Mouse (Mus musculus) stomach, embryonic 16.5 days (tissue): Measurements from ENCODE around the gene Coa6. TPM values are rescaled to one million over a fixed set of nuclear protein-coding genes. Genes with fewer than 3 reads are reported as not detected.
"Not testable (repeated sequence)": the region's sequence is repeated elsewhere in the genome, so short reads cannot be mapped to it uniquely, and the experiment has no call there.

Source experiments
- ATAC-seq: fragments of 200-750 bp; cut with Nextera tagmentation; 2 replicates; pipeline ENCODE4 v1.8.0; 2017; ENCODE audit warnings: moderate number of reproducible peaks, moderate TSS enrichment; ENCODE audit not compliant: insufficient read depth, low FRiP score
- H3K27ac ChIP-seq: fragments of 300-500 bp; sonication (generic); 2 replicates; pipeline ENCODE4 v1.5.1; 2014; ENCODE audit warnings: low read length
- H3K27me3 ChIP-seq: fragments of 300-500 bp; sonication (generic); 2 replicates; pipeline ENCODE4 v1.6.1; 2014; ENCODE audit warnings: low read length, control low read depth, mixed read lengths; ENCODE audit not compliant: control insufficient read depth, insufficient read depth
- H3K36me3 ChIP-seq: fragments of 300-500 bp; sonication (generic); 2 replicates; pipeline ENCODE4 v1.6.1; 2014; ENCODE audit warnings: low read length; ENCODE audit not compliant: control insufficient read depth, insufficient read depth
- H3K4me1 ChIP-seq: fragments of 300-500 bp; sonication (generic); 2 replicates; pipeline ENCODE4 v1.6.1; 2014; ENCODE audit warnings: low read length, control low read depth, mixed read lengths; ENCODE audit not compliant: control insufficient read depth, insufficient read depth
- H3K4me2 ChIP-seq: fragments of 300-500 bp; sonication (generic); 2 replicates; pipeline ENCODE4 v1.6.1; 2014; ENCODE audit warnings: low read depth, low read length, mixed read lengths
- H3K4me3 ChIP-seq: fragments of 300-500 bp; sonication (generic); replicated peaks from 2 replicates; pipeline ENCODE4 v1.5.1; 2014; ENCODE audit warnings: mild to moderate bottlenecking, low read length
- H3K9ac ChIP-seq: fragments of 300-500 bp; sonication (generic); 2 replicates; pipeline ENCODE4 v1.6.1; 2014; ENCODE audit warnings: low read length
- H3K9me3 ChIP-seq: fragments of 300-500 bp; sonication (generic); replicated peaks from 2 replicates; pipeline ENCODE4 v1.6.1; 2016; ENCODE audit warnings: low read length, control low read depth; ENCODE audit not compliant: control insufficient read depth
- WGBS: fragments of 180-500 bp; shearing (Covaris S2); extraction: QIAGEN DNeasy Blood & Tissue Kit; methylation state at CpG from one replicate; pipeline ENCODE4 v1.1.7; 2014; 5-methylcytosine and 5-hydroxymethylcytosine counted together
- polyA plus RNA-seq: library from polyadenylated mRNA; unstranded; fragments of >200 nt; fragmentation: Nextera tagmentation; extraction: Ambion mirVana; gene quantifications from 2 replicates; pipeline ENCODE4 v1.2.1, GENCODE M21; 2015

The Coa6 gene
- polyA plus RNA-seq, 1 experiment from 2014 or later: 56.7 TPM

GRCm38 (mm10) chr8:126395917-126396316 lies 26.4 kb upstream of the Coa6 start:
- Histone ChIP-seq H3K27me3 (no peaks in the 10 kb centered on the region), H3K9me3 (no peaks in the 10 kb centered on the region), H3K4me1 (no peaks in the 10 kb centered on the region), H3K4me2 (no peak overlapping the region), H3K9ac (no peak overlapping the region), H3K27ac (no peak overlapping the region), H3K36me3 (no peaks in the 10 kb centered on the region), H3K4me3 (no peak overlapping the region)
- WGBS: 66% methylated on average over 5 of the region's 5 CpGs
- ATAC-seq: no peak

DNA sequence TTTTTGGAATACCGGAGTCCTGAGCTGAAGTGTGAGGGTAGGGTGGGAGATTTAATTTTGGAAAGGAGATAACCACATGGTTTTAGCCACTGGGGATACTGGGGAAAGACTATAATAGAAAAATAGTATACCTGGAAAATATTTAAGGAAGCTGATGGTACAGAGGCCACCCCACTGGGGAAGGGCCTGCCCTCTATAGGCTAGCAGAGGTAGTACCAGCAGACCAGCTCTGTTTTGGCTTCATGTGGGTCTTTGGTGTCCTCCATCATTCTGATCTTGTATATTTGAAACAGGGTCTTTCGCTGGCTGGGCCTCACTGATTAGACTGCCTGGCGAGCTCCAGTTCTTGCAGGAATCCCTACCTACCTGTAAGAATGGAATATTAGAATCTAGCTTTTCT lies 24.0 kb upstream of the Coa6 start:
- H3K9me3 ChIP-seq: no peaks in the 10 kb centered on the region
- no peaks in the 10 kb centered on the region for H3K4me1 ChIP-seq
- H3K4me2 ChIP-seq: no peak overlapping the region
- H3K27me3 ChIP-seq: no peaks in the 10 kb centered on the region
- 69% methylated on average over 3 of the region's 3 CpGs for WGBS
- H3K4me3 ChIP-seq: no peak overlapping the region
- no peak overlapping the region for H3K27ac ChIP-seq
- H3K9ac ChIP-seq: no peak overlapping the region
- ATAC-seq: no peak
- no peaks in the 10 kb centered on the region for H3K36me3 ChIP-seq

DNA sequence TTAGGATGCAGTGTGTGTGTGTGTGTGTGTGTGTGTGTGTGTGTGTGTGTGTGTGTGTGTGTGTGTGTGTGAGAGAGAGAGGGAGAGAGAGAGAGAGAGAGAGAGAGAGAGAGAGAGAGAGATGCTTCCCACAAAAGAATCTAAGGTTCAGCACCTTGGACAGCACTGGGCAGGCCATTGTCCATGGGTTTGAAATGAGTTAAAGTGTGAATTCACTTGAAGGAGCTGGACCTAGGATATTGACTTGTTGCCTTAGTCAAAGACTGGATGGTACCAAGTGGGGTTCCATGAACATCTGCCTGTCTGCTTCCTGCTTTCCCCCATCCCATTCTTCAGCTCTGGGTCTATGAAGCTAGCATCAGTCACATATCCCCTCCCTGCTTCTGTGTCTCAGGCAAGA lies 17.8 kb upstream of the Coa6 start:
- not testable (repeated sequence) for H3K4me2 ChIP-seq, H3K9ac ChIP-seq, H3K4me3 ChIP-seq, H3K9me3 ChIP-seq, H3K27me3 ChIP-seq, H3K27ac ChIP-seq, H3K36me3 ChIP-seq, H3K4me1 ChIP-seq, ATAC-seq

GRCm38 (mm10) chr8:126405030-126405429 lies 17.3 kb upstream of the Coa6 start:
- no peaks in the 10 kb centered on the region for H3K27me3 ChIP-seq
- H3K4me2 ChIP-seq: no peak overlapping the region
- no peaks in the 10 kb centered on the region for H3K9me3 ChIP-seq
- H3K36me3 ChIP-seq: no peaks in the 10 kb centered on the region
- H3K4me3 ChIP-seq: no peak overlapping the region
- no peak overlapping the region for H3K27ac ChIP-seq
- WGBS: 72% methylated on average over 4 of the region's 4 CpGs
- no peak for ATAC-seq
- H3K9ac ChIP-seq: no peak overlapping the region
- no peaks in the 10 kb centered on the region for H3K4me1 ChIP-seq

DNA sequence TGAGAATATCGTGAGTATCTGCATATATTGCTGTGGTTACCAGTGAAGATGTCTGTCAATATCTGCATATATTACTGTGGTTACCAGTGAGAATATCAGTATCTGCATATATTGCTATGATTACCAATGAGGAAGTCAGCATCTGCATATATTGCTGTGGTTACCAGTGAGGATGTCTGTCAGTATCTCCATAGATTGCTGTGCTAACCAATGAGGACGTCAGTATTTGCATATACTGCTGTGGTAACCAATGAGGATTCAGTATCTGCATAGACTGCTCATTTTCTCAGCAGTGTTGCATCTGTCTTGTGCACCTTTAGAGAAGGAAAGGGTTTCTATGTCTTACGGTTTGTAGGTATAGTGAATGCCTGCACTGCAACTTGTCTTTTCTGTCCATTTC lies 1.5 kb upstream of the Coa6 start:
- no peak overlapping the region for H3K4me2 ChIP-seq
- no peaks in the 10 kb centered on the region for H3K36me3 ChIP-seq
- no peak overlapping the region for H3K9ac ChIP-seq
- H3K27me3 ChIP-seq: no peaks in the 10 kb centered on the region
- no peak overlapping the region for H3K27ac ChIP-seq
- no peaks in the 10 kb centered on the region for H3K9me3 ChIP-seq
- WGBS: 71% methylated on average over 3 of the region's 3 CpGs
- peaks cover 7% of the 10 kb centered on the region for H3K4me1 ChIP-seq
- no peak for ATAC-seq
- no peak overlapping the region for H3K4me3 ChIP-seq

DNA sequence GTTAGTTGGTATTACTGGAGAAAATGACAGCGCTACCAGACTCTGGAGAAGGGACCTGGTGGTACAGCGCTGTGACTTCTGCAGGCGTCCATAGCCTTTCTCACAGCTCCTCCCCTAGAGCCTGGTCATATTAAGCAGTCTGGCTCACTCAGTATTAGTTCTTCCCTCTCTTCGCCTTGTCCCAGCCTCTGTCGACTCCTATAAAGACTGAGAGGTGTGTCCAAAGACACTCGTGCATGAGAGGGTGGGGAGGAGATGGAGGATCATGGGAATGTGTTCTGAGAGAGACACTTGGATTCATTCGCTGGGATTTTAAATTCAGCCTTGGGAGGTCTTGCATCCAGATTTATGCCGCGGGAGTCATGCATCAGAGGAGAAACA lies 595 bp downstream of the Coa6 start:
- H3K4me1 ChIP-seq: peaks cover 7% of the 10 kb centered on the region
- H3K9me3 ChIP-seq: no peaks in the 10 kb centered on the region
- peak overlapping the region; percentile 66 for H3K4me2 ChIP-seq
- peak overlapping the region; percentile 78; the same call in 1 of the 2 replicates for H3K27ac ChIP-seq
- peak overlapping the region; percentile 83 for H3K9ac ChIP-seq
- peak; percentile 46; the same call in 1 of the 2 replicates for ATAC-seq
- no peaks in the 10 kb centered on the region for H3K27me3 ChIP-seq
- peaks cover 9% of the 10 kb centered on the region for H3K36me3 ChIP-seq
- peak overlapping the region; percentile 80 for H3K4me3 ChIP-seq
- WGBS: 9% methylated on average over 9 of the region's 9 CpGs

GRCm38 (mm10) chr8:126424163-126424562 lies 1.8 kb downstream of the Coa6 start:
- Histone ChIP-seq H3K4me2 (no peak overlapping the region), H3K27ac (no peak overlapping the region), H3K4me1 (peaks cover 7% of the 10 kb centered on the region), H3K27me3 (no peaks in the 10 kb centered on the region), H3K9me3 (no peaks in the 10 kb centered on the region), H3K36me3 (peaks cover 14% of the 10 kb centered on the region), H3K9ac (no peak overlapping the region), H3K4me3 (no peak overlapping the region)
- WGBS: 81% methylated on average over 4 of the region's 4 CpGs
- ATAC-seq: no peak

DNA sequence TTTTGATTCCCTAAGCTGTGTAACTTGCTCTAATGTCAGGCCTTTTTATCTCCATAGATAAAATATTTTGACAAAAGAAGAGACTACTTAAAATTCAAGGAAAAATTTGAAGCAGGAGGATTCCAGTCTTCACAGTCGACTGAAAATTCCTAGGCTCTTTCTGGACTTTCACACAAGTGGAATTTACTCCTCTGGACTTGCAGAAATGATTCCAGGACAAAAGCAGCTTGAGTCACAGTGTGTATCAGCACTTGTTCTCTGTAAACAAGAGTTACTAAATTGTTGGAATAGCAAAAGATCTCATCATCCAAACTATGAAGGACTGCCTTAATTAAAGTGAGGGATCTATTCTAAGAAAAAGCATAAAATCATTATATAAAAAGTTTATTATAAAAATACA lies 2.6 kb downstream of the Coa6 start:
- 87% methylated on average over 1 of the region's 1 CpGs for WGBS
- no peak overlapping the region for H3K9ac ChIP-seq
- ATAC-seq: no peak
- H3K36me3 ChIP-seq: peaks cover 14% of the 10 kb centered on the region
- H3K27me3 ChIP-seq: no peaks in the 10 kb centered on the region
- no peak overlapping the region for H3K27ac ChIP-seq
- H3K4me2 ChIP-seq: no peak overlapping the region
- no peaks in the 10 kb centered on the region for H3K9me3 ChIP-seq
- no peak overlapping the region for H3K4me3 ChIP-seq
- peaks cover 7% of the 10 kb centered on the region for H3K4me1 ChIP-seq

DNA sequence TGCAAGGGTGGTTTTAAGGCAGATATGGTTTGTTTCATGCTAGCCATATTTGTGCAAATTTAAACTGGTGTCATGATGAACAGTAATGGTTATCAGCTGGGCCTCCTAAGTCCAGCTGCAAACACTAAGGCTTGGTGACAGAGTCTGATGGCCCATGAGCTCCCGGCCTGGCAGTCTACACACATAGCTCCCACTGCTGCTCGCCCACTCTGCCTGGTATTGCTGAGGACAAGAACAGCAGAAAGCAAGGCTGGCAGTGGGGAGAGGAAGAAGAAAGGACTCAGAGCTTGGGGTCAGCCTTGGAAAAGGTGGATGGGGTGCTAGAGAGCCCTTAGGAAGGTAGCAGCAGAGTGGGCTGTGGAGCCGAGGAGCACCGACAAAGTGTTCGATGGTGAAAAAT lies 7.3 kb downstream of the Coa6 start:
- H3K9me3 ChIP-seq: no peaks in the 10 kb centered on the region
- H3K36me3 ChIP-seq: peaks cover 20% of the 10 kb centered on the region
- no peak overlapping the region for H3K9ac ChIP-seq
- WGBS: 92% methylated on average over 5 of the region's 5 CpGs
- no peak for ATAC-seq
- H3K4me3 ChIP-seq: no peak overlapping the region
- no peak overlapping the region for H3K27ac ChIP-seq
- H3K27me3 ChIP-seq: no peaks in the 10 kb centered on the region
- H3K4me1 ChIP-seq: no peaks in the 10 kb centered on the region
- H3K4me2 ChIP-seq: no peak overlapping the region

GRCm38 (mm10) chr8:126433827-126434226 lies 11.5 kb downstream of the Coa6 start:
- H3K4me1 ChIP-seq: no peaks in the 10 kb centered on the region
- H3K36me3 ChIP-seq: peaks cover 11% of the 10 kb centered on the region
- WGBS: 81% methylated on average over 7 of the region's 7 CpGs
- H3K9me3 ChIP-seq: no peaks in the 10 kb centered on the region
- no peak for ATAC-seq
- H3K27me3 ChIP-seq: no peaks in the 10 kb centered on the region
- H3K4me3 ChIP-seq: no peak overlapping the region
- H3K27ac ChIP-seq: no peak overlapping the region
- no peak overlapping the region for H3K9ac ChIP-seq
- H3K4me2 ChIP-seq: no peak overlapping the region
